Mouse (Mus musculus): ENCODE data around the gene Mn1. TPM values are rescaled to one million over a fixed set of nuclear protein-coding genes. Genes with fewer than 3 reads are reported as not detected.

The Mn1 gene
- polyA plus RNA-seq (2015; fragmentation: Nextera tagmentation; extraction: Ambion mirVana) = 4.3 and 4.7 TPM in 2 replicates

GRCm38 (mm10) chr5:111416591-111417374 is at the start of gene Mn1:
Gene Mn1, plus strand, starts transcription at chr5:111417362.
- DNase-seq (ENCODE audit: low spot score) (peak; percentile 95), ATAC-seq (replicated peaks; ENCODE audit: low FRiP score, low read depth) (peak; percentile 74)
- no peak for TF ChIP-seq CTCF (IDR thresholded peaks at IDR 0.05; ENCODE audit: low read depth)
- peak within 1 kb of the TSS; percentile 74 for H3K4me3 ChIP-seq (replicated peaks; ENCODE audit: low read depth, low read length)
- H3K4me1 ChIP-seq (replicated peaks; ENCODE audit: insufficient read depth, low read length) = peaks cover 32% of the 10 kb centered on the region; the same call in 1 of the 2 replicates
- peak within 1 kb of the TSS; percentile 54 for H3K27ac ChIP-seq
- H3K36me3 ChIP-seq (ENCODE audit: insufficient read depth, low read length) = no peaks in the 10 kb centered on the region
- WGBS = under 1% methylated on average over 87 of the region's 88 CpGs
- no peaks in the 10 kb centered on the region for H3K9me3 ChIP-seq (replicated peaks; ENCODE audit: low read length)
- H3K27me3 ChIP-seq (ENCODE audit: insufficient read depth, low read length) = peaks cover 49% of the 10 kb centered on the region
- H3K4me2 ChIP-seq (ENCODE audit: low read length) = peak within 1 kb of the TSS; percentile 99
- peak within 1 kb of the TSS; percentile 71 for H3K9ac ChIP-seq (ENCODE audit: low read depth, low read length)

GRCm38 (mm10) chr5:111367937-111368517 is 49.1 kb upstream of the Mn1 start:
- Histone ChIP-seq H3K27ac (no peak overlapping the region), H3K36me3 (ENCODE audit: insufficient read depth, low read length) (peaks cover 41% of the 10 kb centered on the region), H3K27me3 (ENCODE audit: insufficient read depth, low read length) (no peaks in the 10 kb centered on the region), H3K4me3 (replicated peaks; ENCODE audit: low read depth, low read length) (no peak overlapping the region), H3K4me2 (ENCODE audit: low read length) (no peak overlapping the region), H3K4me1 (replicated peaks; ENCODE audit: insufficient read depth, low read length) (no peaks in the 10 kb centered on the region), H3K9ac (ENCODE audit: low read depth, low read length) (no peak overlapping the region), H3K9me3 (replicated peaks; ENCODE audit: low read length) (no peaks in the 10 kb centered on the region)
- no peak for TF ChIP-seq CTCF (IDR thresholded peaks at IDR 0.05; ENCODE audit: low read depth)
- no peak for ATAC-seq (replicated peaks; ENCODE audit: low FRiP score, low read depth)
- no peak for DNase-seq (ENCODE audit: low spot score)
- 90% methylated on average over 11 of the region's 11 CpGs for WGBS

- DNase-seq (ENCODE audit: low spot score) (no peak), ATAC-seq (replicated peaks; ENCODE audit: low FRiP score, low read depth) (no peak)
- peaks cover 41% of the 10 kb centered on the region for H3K36me3 ChIP-seq (ENCODE audit: insufficient read depth, low read length)
- no peaks in the 10 kb centered on the region for H3K27me3 ChIP-seq (ENCODE audit: insufficient read depth, low read length)
- WGBS = 89% methylated on average over 5 of the region's 5 CpGs
- no peaks in the 10 kb centered on the region for H3K9me3 ChIP-seq (replicated peaks; ENCODE audit: low read length)
- H3K4me1 ChIP-seq (replicated peaks; ENCODE audit: insufficient read depth, low read length) = no peaks in the 10 kb centered on the region
- no peak overlapping the region for H3K4me3 ChIP-seq (replicated peaks; ENCODE audit: low read depth, low read length)
- no peak overlapping the region for H3K27ac ChIP-seq
- H3K4me2 ChIP-seq (ENCODE audit: low read length) = no peak overlapping the region
- no peak overlapping the region for H3K9ac ChIP-seq (ENCODE audit: low read depth, low read length)
- TF ChIP-seq CTCF (IDR thresholded peaks at IDR 0.05; ENCODE audit: low read depth) = no peak
These were observed 48.6 kb upstream of the Mn1 start for GRCm38 (mm10) chr5:111368576-111368975.

- no peak for TF ChIP-seq CTCF (IDR thresholded peaks at IDR 0.05; ENCODE audit: low read depth)
These were observed 41.5 kb upstream of the Mn1 start for GRCm38 (mm10) chr5:111375616-111376015.

GRCm38 (mm10) chr5:111376276-111377020 is 40.7 kb upstream of the Mn1 start:
- DNase-seq (ENCODE audit: low spot score) (no peak), ATAC-seq (replicated peaks; ENCODE audit: low FRiP score, low read depth) (no peak)
- no peak overlapping the region for H3K4me3 ChIP-seq (replicated peaks; ENCODE audit: low read depth, low read length)
- H3K9me3 ChIP-seq (replicated peaks; ENCODE audit: low read length) = no peaks in the 10 kb centered on the region
- H3K4me1 ChIP-seq (replicated peaks; ENCODE audit: insufficient read depth, low read length) = no peaks in the 10 kb centered on the region
- H3K4me2 ChIP-seq (ENCODE audit: low read length) = no peak overlapping the region
- peaks cover 46% of the 10 kb centered on the region for H3K36me3 ChIP-seq (ENCODE audit: insufficient read depth, low read length)
- no peak overlapping the region for H3K9ac ChIP-seq (ENCODE audit: low read depth, low read length)
- H3K27me3 ChIP-seq (ENCODE audit: insufficient read depth, low read length) = no peaks in the 10 kb centered on the region
- WGBS = 87% methylated on average over 24 of the region's 24 CpGs
- no peak overlapping the region for H3K27ac ChIP-seq
- TF ChIP-seq CTCF (IDR thresholded peaks at IDR 0.05; ENCODE audit: low read depth) = no peak

More at GRCm38 (mm10) chr5:111375616-111376015, 41.5 kb upstream of the Mn1 start:
- ATAC-seq (replicated peaks; ENCODE audit: low FRiP score, low read depth) (no peak), DNase-seq (ENCODE audit: low spot score) (no peak)
- H3K4me3 ChIP-seq (replicated peaks; ENCODE audit: low read depth, low read length) = no peak overlapping the region
- H3K9ac ChIP-seq (ENCODE audit: low read depth, low read length) = no peak overlapping the region
- H3K9me3 ChIP-seq (replicated peaks; ENCODE audit: low read length) = no peaks in the 10 kb centered on the region
- no peaks in the 10 kb centered on the region for H3K27me3 ChIP-seq (ENCODE audit: insufficient read depth, low read length)
- H3K36me3 ChIP-seq (ENCODE audit: insufficient read depth, low read length) = peaks cover 45% of the 10 kb centered on the region
- no peak overlapping the region for H3K27ac ChIP-seq
- H3K4me1 ChIP-seq (replicated peaks; ENCODE audit: insufficient read depth, low read length) = no peaks in the 10 kb centered on the region
- WGBS = 77% methylated on average over 4 of the region's 4 CpGs
- H3K4me2 ChIP-seq (ENCODE audit: low read length) = no peak overlapping the region

All from kidney, postnatal 0 days (tissue).